Comparison of ENCODE assay signal across 30 mouse cellular contexts in genomic region chr1:130746819-130747218, GRCm38 (mm10). TPM values are rescaled to one million over a fixed set of nuclear protein-coding genes. Genes with fewer than 3 reads are reported as not detected.
DNase-seq lines count a peak whose midpoint lies in the region; ATAC-seq and TF ChIP-seq lines count a peak whose summit lies in the region.
"Had no signal": no experiment of that assay in that cellular context is flagged by ENCODE, and none has a peak within 500 bp of the region (broad histone marks: within the 10 kb centered on the region; RNA-seq: fewer than 3 reads in every experiment).

No protein-coding gene starts in this region.

- H3K9ac ChIP-seq in lung, postnatal 0 days (replicated peaks; ENCODE audit: low read depth) = no peak overlapping the region
- H3K9ac ChIP-seq in liver, embryonic 12.5 days = 0 out of 2 replicates have a peak overlapping the region, but pooled peaks have one; percentile 6
- no peak overlapping the region for H3K9ac ChIP-seq in liver, embryonic 15.5 days
- H3K9ac ChIP-seq: embryonic facial prominence, embryonic 12.5 days; embryonic facial prominence, embryonic 15.5 days; forebrain, postnatal 0 days; heart, embryonic 13.5 days; hindbrain, embryonic 14.5 days had no signal

- no peak overlapping the region for H3K27ac ChIP-seq in lung, postnatal 0 days (ENCODE audit: low read length)
- H3K27ac ChIP-seq in liver, embryonic 12.5 days = peak overlapping the region; percentile 68
- peak overlapping the region; percentile 53 for H3K27ac ChIP-seq in liver, embryonic 15.5 days (replicated peaks)
- H3K27ac ChIP-seq: embryonic facial prominence, embryonic 12.5 days; embryonic facial prominence, embryonic 15.5 days; heart, adult 2 months; heart, embryonic 10.5 days; heart, embryonic 13.5 days; hindbrain, embryonic 14.5 days had no signal

- 0 out of 2 replicates have a peak, but pooled peaks cover 10% of the 10 kb centered on the region for H3K36me3 ChIP-seq in lung, postnatal 0 days (ENCODE audit: insufficient read depth, low read length)
- peaks cover 23% of the 10 kb centered on the region for H3K36me3 ChIP-seq in liver, embryonic 12.5 days
- peaks cover 17% of the 10 kb centered on the region for H3K36me3 ChIP-seq in liver, embryonic 15.5 days (replicated peaks)
- H3K36me3 ChIP-seq: embryonic facial prominence, embryonic 12.5 days; embryonic facial prominence, embryonic 15.5 days; G1E; heart, embryonic 10.5 days; heart, embryonic 13.5 days had no signal

- no peak for DNase-seq in lung, postnatal 0 days (ENCODE audit: low spot score)
- no peak for DNase-seq in lung, postnatal 10 days
- no peak for DNase-seq in kidney, postnatal 36 days
- no peak for DNase-seq in cerebellum, adult 9-10 months
- no peak for DNase-seq in frontal cortex, postnatal 14 days (ENCODE audit: low spot score in 2 of 2)
- DNase-seq: adrenal gland, postnatal 10 days; adrenal gland, postnatal 36 days; B cell, adult 2 months; cerebellum, adult 18-20 months; cerebellum, adult 9-11 months; cerebellum, postnatal 25 days; forebrain, postnatal 0 days; gastrocnemius, postnatal 25 days; heart, adult 2 months; heart, postnatal 14 days; heart, postnatal 4 days had no signal

- no peak for TF ChIP-seq EP300 in lung, postnatal 0 days (IDR thresholded peaks at IDR 0.05)

- H3K27me3 ChIP-seq in lung, postnatal 0 days (replicated peaks; ENCODE audit: insufficient read depth, low read length) = no peaks in the 10 kb centered on the region
- no peaks in the 10 kb centered on the region for H3K27me3 ChIP-seq in liver, embryonic 12.5 days (replicated peaks)
- H3K27me3 ChIP-seq in liver, embryonic 15.5 days = no peaks in the 10 kb centered on the region
- H3K27me3 ChIP-seq: CH12.LX; embryonic facial prominence, embryonic 12.5 days; embryonic facial prominence, embryonic 15.5 days; Patski had no signal

- no peak overlapping the region for H3K4me2 ChIP-seq in lung, postnatal 0 days (replicated peaks; ENCODE audit: low read depth, low read length)
- peak overlapping the region; percentile 2; the same call in 1 of the 2 replicates for H3K4me2 ChIP-seq in liver, embryonic 12.5 days
- no peak overlapping the region for H3K4me2 ChIP-seq in liver, embryonic 15.5 days
- H3K4me2 ChIP-seq: embryonic facial prominence, embryonic 12.5 days; embryonic facial prominence, embryonic 15.5 days; heart, embryonic 13.5 days; hindbrain, embryonic 14.5 days had no signal

- H3K4me3 ChIP-seq in lung, postnatal 0 days (ENCODE audit: low read depth, low read length) = no peak overlapping the region
- H3K4me3 ChIP-seq in liver, embryonic 12.5 days = no peak overlapping the region
- H3K4me3 ChIP-seq in liver, embryonic 15.5 days (replicated peaks) = no peak overlapping the region
- H3K4me3 ChIP-seq: embryonic facial prominence, embryonic 12.5 days; embryonic facial prominence, embryonic 15.5 days; heart, adult 2 months; heart, embryonic 10.5 days; heart, embryonic 13.5 days had no signal

- H3K4me1 ChIP-seq in lung, postnatal 0 days (ENCODE audit: insufficient read depth, low read depth, low read length) = no peaks in the 10 kb centered on the region
- peaks cover 58% of the 10 kb centered on the region for H3K4me1 ChIP-seq in liver, embryonic 12.5 days
- H3K4me1 ChIP-seq in liver, embryonic 15.5 days (replicated peaks) = peaks cover 59% of the 10 kb centered on the region
- H3K4me1 ChIP-seq: embryonic facial prominence, embryonic 12.5 days; embryonic facial prominence, embryonic 15.5 days had no signal

- no peak for TF ChIP-seq CTCF in lung, postnatal 0 days (IDR thresholded peaks at IDR 0.05)

- H3K9me3 ChIP-seq in lung, postnatal 0 days (ENCODE audit: low read length) = no peaks in the 10 kb centered on the region
- no peaks in the 10 kb centered on the region for H3K9me3 ChIP-seq in liver, embryonic 12.5 days (replicated peaks)
- H3K9me3 ChIP-seq in liver, embryonic 15.5 days (replicated peaks) = no peaks in the 10 kb centered on the region
- H3K9me3 ChIP-seq: embryonic facial prominence, embryonic 12.5 days; embryonic facial prominence, embryonic 15.5 days; G1E; heart, embryonic 10.5 days; heart, embryonic 13.5 days had no signal

- peak; percentile 6; the same call in 1 of the 2 replicates for ATAC-seq in lung, postnatal 0 days
- peak; percentile 47 for ATAC-seq in liver, embryonic 12.5 days
- ATAC-seq in liver, embryonic 15.5 days (ENCODE audit: insufficient read depth) = no peak
- ATAC-seq: forebrain, embryonic 14.5 days; forebrain, postnatal 0 days; Patski had no signal

- 49% methylated on average over 3 of the region's 3 CpGs for WGBS in lung, postnatal 0 days
- WGBS in liver, embryonic 12.5 days (ENCODE audit: insufficient replicate concordance) = 23% methylated on average over 3 of the region's 3 CpGs
- WGBS in liver, embryonic 15.5 days (ENCODE audit: insufficient replicate concordance) = 21% methylated on average over 3 of the region's 3 CpGs

RNA-seq across cellular contexts. Expression of gene AA986860, which starts 15.0 kb away (rescaled TPM):
- polyA plus RNA-seq in lung, postnatal 0 days (2015; fragmentation: Nextera tagmentation; extraction: Ambion mirVana) = 53.1 and 60.9 TPM in 2 replicates
- 8.0 and 8.5 TPM in 2 replicates for polyA plus RNA-seq in liver, embryonic 12.5 days (2016; fragmentation: Nextera tagmentation; extraction: Ambion mirVana)
- polyA plus RNA-seq in liver, embryonic 15.5 days (2015; fragmentation: Nextera tagmentation; extraction: Ambion mirVana) = 7.4 and 7.8 TPM in 2 replicates

RNA-seq across cellular contexts. Expression of gene Pfkfb2, which starts 17.8 kb away (rescaled TPM):
- 12.8 and 13.5 TPM in 2 replicates for polyA plus RNA-seq in lung, postnatal 0 days (2015; fragmentation: Nextera tagmentation; extraction: Ambion mirVana)
- 7.1 and 9.0 TPM in 2 replicates for polyA plus RNA-seq in liver, embryonic 12.5 days (2016; fragmentation: Nextera tagmentation; extraction: Ambion mirVana)
- polyA plus RNA-seq in liver, embryonic 15.5 days (2015; fragmentation: Nextera tagmentation; extraction: Ambion mirVana) = 5.2 and 5.9 TPM in 2 replicates

RNA-seq across cellular contexts. Expression of gene Yod1, which starts 29.7 kb away (rescaled TPM):
- 15.0 and 17.1 TPM in 2 replicates for polyA plus RNA-seq in lung, postnatal 0 days (2015; fragmentation: Nextera tagmentation; extraction: Ambion mirVana)
- polyA plus RNA-seq in liver, embryonic 12.5 days (2016; fragmentation: Nextera tagmentation; extraction: Ambion mirVana) = 49.3 and 49.7 TPM in 2 replicates
- 42.2 and 42.3 TPM in 2 replicates for polyA plus RNA-seq in liver, embryonic 15.5 days (2015; fragmentation: Nextera tagmentation; extraction: Ambion mirVana)

RNA-seq across cellular contexts. Expression of gene Gm29427, which starts 31.2 kb away (rescaled TPM):
- not detected in 2 replicates for polyA plus RNA-seq in lung, postnatal 0 days (2015; fragmentation: Nextera tagmentation; extraction: Ambion mirVana)
- not detected in 2 replicates for polyA plus RNA-seq in liver, embryonic 12.5 days (2016; fragmentation: Nextera tagmentation; extraction: Ambion mirVana)
- not detected in 2 replicates for polyA plus RNA-seq in liver, embryonic 15.5 days (2015; fragmentation: Nextera tagmentation; extraction: Ambion mirVana)
- polyA plus RNA-seq: embryonic facial prominence, embryonic 12.5 days; embryonic facial prominence, embryonic 15.5 days; forebrain, embryonic 11.5 days; forebrain, embryonic 14.5 days; forebrain, postnatal 0 days; G1E; heart, embryonic 10.5 days; heart, embryonic 13.5 days; heart, embryonic 16.5 days; hindbrain, embryonic 11.5 days; hindbrain, embryonic 14.5 days had no signal

RNA-seq across cellular contexts. Expression of gene Fcamr, which starts 53.9 kb away (rescaled TPM):
- polyA plus RNA-seq in lung, postnatal 0 days (2015; fragmentation: Nextera tagmentation; extraction: Ambion mirVana) = 0.06 and 0.27 TPM in 2 replicates
- polyA plus RNA-seq in liver, embryonic 12.5 days (2016; fragmentation: Nextera tagmentation; extraction: Ambion mirVana) = not detected in 2 replicates
- polyA plus RNA-seq in liver, embryonic 15.5 days (2015; fragmentation: Nextera tagmentation; extraction: Ambion mirVana) = not detected in 2 replicates
- polyA plus RNA-seq: embryonic facial prominence, embryonic 12.5 days; forebrain, embryonic 11.5 days; forebrain, embryonic 14.5 days; forebrain, postnatal 0 days; G1E; heart, embryonic 10.5 days; heart, embryonic 13.5 days; heart, embryonic 16.5 days; hindbrain, embryonic 11.5 days; hindbrain, embryonic 14.5 days had no signal
